Mouse (Mus musculus) ZHBTc4 (cell line): ENCODE measurements at regions not wholly inside any gene's neighbourhood (a gene's known extent, or its start where the extent isn't known, plus 50 kb on each side); places are given as distances from the start of the nearest gene placed in this dataset.
A peak's percentile ranks its signal among the peaks of the same experiment; 100 is the strongest.

Experiments used
- DNase-seq: peaks from one replicate; pipeline ENCODE4 v3.0.0-alpha.2; 2011; ENCODE audit warnings: low read depth, low spot score

GRCm38 (mm10) chr9:61573634-61574359 is 201.6 kb downstream of the Tle3 start:
- DNase-seq = peak; percentile 72

DNA sequence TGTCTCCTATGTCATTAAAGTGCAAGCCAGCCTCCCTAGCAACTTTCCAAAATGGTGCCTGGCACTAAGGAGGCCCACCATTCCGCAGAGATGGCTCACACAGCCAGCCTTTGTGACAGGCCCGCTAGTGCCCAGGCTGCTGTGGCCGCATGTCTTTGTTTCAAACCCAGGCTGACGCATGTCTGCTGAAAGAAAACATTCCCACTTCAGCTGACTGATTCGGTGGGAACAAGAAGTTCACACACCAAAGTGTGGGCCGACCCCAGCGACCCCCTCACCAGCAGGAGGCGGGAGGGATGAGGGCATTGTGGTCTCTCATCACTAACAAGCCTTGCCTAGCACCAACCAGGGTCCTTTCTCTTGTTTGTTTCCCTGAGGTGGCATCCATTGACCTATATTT is 190.9 kb downstream of the Tle3 start:
- DNase-seq = no peak

DNA sequence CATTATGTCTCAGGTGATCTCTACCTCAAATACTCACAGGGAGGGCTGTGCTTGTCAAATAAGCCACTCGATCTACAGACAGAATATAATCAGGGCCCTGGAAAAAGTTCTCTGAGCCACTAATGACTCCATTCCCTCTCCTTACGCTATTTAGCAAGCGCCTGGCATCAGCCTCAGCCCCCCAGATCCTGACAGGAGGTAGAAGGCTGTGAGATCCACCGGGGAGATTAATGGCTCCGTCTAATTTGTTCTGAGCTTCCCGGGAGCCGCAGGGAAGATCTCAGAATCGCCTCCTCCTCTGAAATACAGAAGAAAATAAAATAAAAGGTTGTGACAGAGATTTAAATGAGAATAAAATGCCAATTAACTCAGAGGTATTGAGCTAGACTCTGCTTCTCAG is 189.4 kb downstream of the Tle3 start:
- DNase-seq = no peak

GRCm38 (mm10) chr9:61558621-61559020 is 186.5 kb downstream of the Tle3 start:
- DNase-seq = no peak

DNA sequence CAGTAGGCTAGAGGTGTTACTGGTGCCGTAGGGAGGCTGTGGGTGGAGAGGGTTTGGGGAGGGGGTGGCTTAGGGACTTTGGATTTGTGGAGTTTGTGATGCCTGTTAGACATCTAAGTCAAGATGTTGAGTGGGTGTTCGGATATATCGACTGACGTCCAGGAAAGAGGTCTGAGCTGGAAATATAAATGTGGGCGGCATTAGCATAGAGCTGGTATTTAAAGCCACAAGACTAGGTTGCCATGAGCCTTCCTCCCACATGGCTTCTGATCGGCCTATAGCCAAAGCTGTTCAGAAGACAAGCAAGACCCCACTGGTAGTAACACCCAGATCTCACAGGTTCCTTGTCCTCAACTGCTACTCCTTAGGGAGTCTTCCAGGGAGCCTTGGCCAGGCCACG is 184.9 kb downstream of the Tle3 start:
- no peak for DNase-seq

DNA sequence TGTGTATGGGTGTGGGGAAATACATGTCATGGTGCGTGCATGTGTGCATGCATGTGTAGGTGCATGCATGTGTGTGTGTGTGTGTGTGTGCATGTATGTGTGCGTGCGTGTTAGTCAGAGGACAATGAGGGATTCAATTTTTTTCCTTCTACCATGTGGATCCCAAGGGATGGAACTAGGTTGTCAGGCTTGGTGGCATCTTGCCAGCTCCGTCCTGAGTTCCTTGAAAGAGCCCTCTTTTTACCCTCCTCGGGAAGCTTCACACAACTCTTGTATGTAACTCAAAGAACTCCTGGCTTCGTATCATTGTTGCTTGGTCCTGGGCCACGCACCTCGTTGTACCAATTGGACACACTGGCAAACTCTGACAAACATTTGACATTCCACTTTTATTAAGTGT is 183.0 kb downstream of the Tle3 start:
- no peak for DNase-seq

- DNase-seq = no peak
Measured at GRCm38 (mm10) chr9:61554611-61555010, 182.4 kb downstream of the Tle3 start.

GRCm38 (mm10) chr9:61553626-61554025 is 181.5 kb downstream of the Tle3 start:
- no peak for DNase-seq

- no peak for DNase-seq
Measured at GRCm38 (mm10) chr9:61551361-61551760, 179.2 kb downstream of the Tle3 start.

GRCm38 (mm10) chr9:61550326-61550725 is 178.2 kb downstream of the Tle3 start:
- no peak for DNase-seq

DNA sequence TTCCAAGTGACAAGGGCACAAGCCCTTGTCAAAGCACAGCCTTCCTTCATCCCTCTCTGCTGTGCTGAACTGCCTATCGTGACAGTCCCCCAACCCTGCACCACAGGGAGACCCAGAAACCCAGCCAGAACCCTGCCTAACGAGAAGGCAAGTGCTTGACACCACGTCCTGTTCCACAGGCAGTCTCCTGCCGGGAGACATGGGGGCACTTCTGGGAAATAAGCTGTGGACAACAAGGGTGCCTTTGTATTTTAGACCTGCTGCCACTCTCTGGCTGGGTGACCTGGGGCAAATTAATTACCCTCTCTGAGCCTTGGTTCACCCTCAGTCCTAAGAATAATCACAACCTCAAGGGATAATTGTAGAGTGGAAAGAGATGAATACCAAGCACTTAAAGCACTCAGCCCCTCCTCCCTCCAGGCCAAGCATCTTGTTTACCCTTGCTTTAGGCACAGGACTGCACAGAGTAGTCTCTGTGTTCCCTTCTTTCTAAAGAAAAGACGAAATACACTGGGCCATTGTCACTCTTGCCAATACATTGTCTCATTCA is 177.6 kb downstream of the Tle3 start:
- no peak for DNase-seq

DNA sequence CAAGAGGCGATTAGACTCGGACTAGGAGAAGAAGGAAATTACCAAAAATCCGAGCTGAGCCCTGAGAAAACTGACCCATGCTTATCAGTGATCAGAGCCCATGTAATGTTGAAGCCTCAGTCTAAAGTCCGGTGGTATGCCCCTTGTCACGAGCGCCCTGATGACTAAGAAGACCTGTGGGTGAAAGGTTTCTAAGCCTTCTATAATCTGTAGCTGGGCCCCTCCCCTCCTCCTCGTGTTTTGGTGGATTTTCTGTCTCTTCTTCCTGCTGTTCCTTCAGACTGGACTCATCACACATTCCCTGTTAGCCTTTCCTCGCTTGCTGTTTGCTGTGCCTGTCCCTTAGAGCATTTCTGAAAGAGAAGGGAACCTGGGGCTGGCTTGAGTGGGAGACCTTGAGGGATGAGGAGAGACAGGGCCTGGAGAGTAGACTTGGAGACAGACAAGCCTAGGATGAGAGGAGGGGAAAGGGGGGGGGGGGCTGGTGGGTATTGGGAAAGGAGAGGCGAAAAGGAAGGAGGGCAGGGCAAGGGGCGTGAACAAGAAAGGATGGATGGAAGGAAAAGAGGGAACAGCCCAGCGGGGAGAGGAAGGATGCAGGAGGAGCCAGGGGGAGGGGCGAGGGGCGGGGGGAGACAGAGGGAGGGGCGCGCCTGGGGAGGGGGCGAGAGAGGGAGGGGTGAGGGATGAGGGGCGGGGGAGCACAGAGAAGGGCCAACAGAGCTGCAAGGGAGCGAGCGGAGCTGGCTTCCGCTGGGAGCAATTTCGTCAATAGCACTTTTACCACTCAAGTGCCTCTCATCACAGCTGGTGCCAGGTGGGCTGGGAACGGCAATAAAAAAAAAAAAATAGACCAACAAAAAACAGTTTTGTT is 165.4 kb downstream of the Tle3 start:
- peak; percentile 28 for DNase-seq

DNA sequence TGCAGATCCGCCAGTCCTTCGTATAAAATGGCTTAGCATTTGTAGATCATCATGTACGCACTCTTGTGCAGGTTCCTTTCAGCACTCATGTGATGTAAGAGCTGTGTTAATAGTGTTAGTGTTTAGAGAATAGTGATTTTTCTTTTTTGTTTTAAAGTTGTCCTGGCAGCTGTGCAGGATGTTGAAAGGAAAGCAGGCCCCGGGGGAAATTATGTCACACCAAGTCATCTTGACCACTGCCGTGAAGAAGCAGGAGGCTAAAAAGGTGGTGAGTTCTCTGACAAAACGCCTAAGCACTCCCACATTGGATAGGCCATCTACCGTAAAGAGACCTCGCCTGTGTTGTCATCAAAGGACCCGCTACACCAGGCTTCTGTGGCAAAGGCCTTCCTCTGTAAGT is 161.1 kb downstream of the Tle3 start:
- no peak for DNase-seq

DNA sequence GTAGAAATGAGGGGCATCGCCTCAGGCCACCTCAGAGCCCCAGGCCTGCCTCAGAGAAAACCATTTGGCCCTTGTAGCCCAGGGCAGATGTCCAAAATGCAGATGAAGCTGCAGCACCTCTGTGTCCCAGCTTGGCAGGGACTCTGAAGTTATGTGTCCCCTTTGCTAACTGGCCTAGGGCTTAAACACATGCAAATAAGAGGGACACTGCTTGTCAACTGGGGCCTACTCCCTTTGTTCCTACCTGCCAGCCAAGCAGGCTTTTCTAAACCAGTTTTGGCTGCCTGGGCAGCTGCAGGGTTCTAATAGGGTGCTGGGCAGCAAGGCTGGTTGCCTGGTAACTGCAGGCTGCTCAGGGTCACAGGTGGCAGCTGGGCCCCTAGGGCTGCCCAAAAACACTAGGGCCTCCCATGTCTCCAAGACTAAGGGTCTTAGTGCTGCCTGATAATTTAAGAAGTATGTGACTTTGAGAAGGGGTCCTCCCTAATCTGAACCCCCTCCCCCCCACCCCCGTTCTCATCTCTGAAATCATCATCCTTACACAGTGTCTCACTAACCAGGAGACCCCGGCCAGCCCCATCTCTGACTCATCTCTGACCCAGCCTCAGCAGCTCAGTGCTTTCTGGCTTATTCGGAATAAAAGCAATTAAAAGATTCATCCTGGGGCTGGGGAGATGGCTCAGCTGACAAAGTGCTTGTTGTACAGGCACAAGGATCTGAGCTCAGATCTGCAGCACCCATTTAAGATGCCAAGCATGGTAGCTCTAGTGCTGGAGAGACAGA is 158.3 kb downstream of the Tle3 start:
- DNase-seq = no peak

DNA sequence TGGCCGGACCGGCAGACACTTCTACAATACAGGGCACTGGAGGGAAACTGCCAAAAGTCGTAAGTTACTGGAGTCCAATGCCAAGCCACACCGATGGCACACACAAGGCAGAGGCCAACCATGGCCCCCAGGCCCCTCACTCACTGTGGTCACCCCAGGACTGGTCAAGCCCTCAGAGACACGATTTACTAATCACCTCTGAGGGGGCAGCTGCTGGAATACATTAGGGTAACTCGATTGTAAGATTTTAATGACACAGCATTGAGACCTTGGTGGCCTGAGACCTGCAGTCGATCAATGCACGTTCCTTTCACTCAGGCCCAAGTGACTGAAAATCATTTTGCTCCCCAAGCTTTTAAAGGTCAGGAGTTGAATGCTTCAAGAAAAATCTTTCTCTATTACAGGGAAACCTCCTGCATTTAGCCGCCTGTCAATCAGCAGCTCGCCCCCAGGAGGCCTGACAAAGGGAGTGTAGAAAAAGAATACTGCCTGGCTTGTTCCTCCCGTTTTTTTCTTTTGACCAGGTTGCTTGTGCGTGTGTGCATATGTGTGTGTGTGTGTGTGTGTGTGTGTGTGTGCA is 156.2 kb downstream of the Tle3 start:
- DNase-seq = no peak

DNA sequence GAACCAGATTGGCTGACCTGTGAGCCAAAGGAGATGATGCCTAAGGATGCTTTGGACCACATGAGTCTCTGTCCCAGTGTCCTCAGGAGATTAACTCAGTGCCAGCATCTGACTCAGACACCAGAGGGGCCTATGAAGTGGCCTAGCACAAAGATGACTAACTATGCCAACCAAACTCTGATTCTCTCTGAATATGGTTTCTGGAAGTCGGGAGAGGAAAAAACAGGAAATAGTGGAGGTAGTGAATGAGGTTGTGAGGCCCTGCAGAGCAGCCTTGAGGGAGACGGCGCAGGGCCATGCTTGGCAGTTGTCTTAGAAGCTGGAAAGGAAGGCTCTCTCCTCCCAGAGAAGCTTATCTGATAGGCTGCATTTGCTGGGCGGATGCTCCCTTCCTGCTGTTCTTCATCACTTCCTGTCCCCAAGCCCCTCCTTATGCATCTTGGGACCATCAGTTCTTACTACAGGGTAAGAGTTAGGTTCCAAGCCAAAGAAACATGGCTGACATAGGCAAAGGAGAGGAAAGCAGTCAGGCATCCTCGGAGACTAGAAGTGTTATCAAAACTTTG is 155.4 kb downstream of the Tle3 start:
- DNase-seq = no peak

- no peak for DNase-seq
Measured at GRCm38 (mm10) chr9:61520136-61520535, 148.0 kb downstream of the Tle3 start.

DNA sequence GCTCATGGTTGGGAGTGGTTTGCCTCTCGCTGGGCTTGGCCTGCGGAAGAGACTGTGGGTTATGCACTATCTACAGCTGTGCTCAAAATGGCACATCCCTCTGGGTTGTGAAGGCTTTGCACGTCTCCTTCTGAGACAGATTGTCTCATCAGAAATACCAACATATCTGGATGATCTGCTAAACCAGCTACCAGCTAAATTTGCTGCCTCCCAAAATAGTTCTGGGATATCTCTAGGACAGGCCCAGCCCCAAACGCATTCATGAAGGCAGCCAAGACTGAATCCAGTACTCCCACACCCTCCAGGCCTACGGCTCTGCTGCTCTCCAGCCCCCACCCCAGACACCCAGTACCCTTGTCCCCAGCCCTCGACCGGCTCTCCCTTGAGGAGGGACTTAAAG is 145.7 kb downstream of the Tle3 start:
- DNase-seq = no peak

DNA sequence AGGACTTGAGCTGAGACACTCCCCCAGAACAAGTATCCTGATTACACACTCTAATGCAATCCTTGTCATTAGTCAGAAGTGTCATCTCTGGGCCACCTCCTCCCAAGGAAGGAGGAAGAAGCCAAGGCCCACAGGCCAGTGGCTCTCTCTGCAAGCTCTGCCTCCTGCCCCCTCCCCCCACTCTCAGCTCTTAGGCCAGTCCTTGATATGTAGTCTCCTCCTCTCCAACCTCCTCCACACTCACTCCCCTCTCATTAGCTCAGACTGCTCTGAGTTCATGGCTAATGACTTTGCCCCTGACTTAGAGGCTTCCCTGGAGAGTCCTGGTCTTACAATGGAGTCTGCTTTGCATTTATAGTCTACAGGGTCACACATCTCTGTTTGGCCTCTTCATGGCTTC is 139.3 kb downstream of the Tle3 start:
- DNase-seq = peak; percentile 20

DNA sequence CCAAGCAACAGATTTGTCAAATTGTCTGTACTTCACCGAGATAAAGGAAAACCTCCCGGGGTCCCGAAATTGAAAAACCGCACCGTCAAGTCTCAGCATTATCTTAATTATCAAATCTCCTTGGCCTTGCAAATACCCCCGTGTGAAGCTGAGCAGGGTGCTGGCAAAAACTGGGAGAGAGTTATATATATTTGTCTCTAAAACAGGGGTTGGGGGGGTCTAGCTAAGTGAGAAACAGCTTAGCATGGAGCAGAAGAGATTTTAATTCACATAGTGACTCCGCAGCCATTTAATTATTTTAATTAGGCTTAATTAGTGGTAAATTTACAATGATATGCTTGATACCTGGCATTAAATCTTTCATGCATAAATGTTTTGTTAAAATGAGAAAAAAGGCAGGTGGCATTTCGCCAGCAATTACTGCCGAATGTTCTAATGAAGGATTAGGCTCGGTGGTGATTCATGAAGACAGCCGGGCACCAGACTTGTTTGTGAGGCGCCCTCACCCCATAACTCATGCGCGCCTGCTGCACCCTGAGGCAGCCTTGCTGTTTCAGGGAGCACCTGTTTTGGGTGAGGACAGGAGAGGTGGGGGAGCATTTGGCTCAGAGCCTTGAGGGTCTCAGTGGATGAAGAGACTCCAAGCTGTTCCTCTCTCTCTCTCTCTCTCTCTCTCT is 138.2 kb downstream of the Tle3 start:
- DNase-seq = no peak
